ENCODE assay signal across 12 mouse cellular contexts in the genomic region with DNA sequence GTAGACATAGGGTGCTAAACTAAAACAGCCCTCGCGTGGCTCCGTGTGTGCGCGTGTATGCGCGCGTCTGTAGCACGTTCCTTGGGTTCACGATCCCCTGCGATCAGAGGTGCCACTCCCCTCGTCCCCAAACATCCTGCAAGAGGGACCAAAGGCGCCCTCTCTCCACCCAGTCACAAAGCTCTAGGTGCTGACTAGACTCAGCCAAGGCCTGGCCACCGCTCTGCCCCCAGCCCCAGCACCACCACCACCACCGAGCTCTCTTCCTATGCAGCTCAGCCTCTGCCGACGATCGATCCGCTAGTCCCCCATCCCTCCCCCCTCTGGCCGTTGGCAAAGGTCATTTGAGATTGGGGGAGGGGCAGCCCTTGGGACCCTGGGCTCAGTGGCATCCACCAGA. TPM values are rescaled to one million over a fixed set of nuclear protein-coding genes. Genes with fewer than 3 reads are reported as not detected.
A peak's percentile ranks its signal among the peaks of the same experiment; 100 is the strongest.
DNase-seq lines count a peak whose midpoint lies in the region; ATAC-seq and TF ChIP-seq lines count a peak whose summit lies in the region.
"Had no signal": no experiment of that assay in that cellular context is flagged by ENCODE, and none has a peak within 500 bp of the region (broad histone marks: within the 10 kb centered on the region; RNA-seq: fewer than 3 reads in every experiment).

No protein-coding gene starts in this region.

- DNase-seq in heart, adult 18-20 months, result no peak
- no peak for DNase-seq in hindbrain, embryonic 11.5 days (ENCODE audit: low spot score)
- no peak for DNase-seq in lung, postnatal 0 days (ENCODE audit: low spot score)
- DNase-seq in adrenal gland, adult 18-20 months (ENCODE audit: low spot score in 2 of 2), result no peak
- no peak for DNase-seq in heart, postnatal 25 days (ENCODE audit: low spot score)
- DNase-seq: layer of hippocampus, adult 9-11 months; right cerebral cortex, adult 18-20 months had no signal

- WGBS in heart, embryonic 12.5 days, result 2% methylated on average over 20 of the region's 20 CpGs
- WGBS in hindbrain, embryonic 11.5 days, result 2% methylated on average over 20 of the region's 20 CpGs
- 2% methylated on average over 20 of the region's 20 CpGs for WGBS in liver, embryonic 15.5 days (ENCODE audit: insufficient replicate concordance)
- 1% methylated on average over 20 of the region's 20 CpGs for WGBS in neural tube, embryonic 14.5 days
- WGBS in lung, postnatal 0 days, result 3% methylated on average over 20 of the region's 20 CpGs

- H3K4me2 ChIP-seq in heart, embryonic 12.5 days, result peak overlapping the region; percentile 83
- peak overlapping the region; percentile 12; the same call in 1 of the 2 replicates for H3K4me2 ChIP-seq in hindbrain, embryonic 11.5 days (replicated peaks; ENCODE audit: low read depth, low read length)
- H3K4me2 ChIP-seq in liver, embryonic 15.5 days, result peak overlapping the region; percentile 58
- H3K4me2 ChIP-seq in neural tube, embryonic 14.5 days (ENCODE audit: low read depth, low read length), result no peak overlapping the region; the same call in 1 of the 2 replicates
- no peak overlapping the region for H3K4me2 ChIP-seq in lung, postnatal 0 days (replicated peaks; ENCODE audit: low read depth, low read length)

- TF ChIP-seq CTCF in lung, postnatal 0 days (IDR thresholded peaks at IDR 0.05), result no peak

- TF ChIP-seq EP300 in lung, postnatal 0 days (IDR thresholded peaks at IDR 0.05), result no peak

- no peaks in the 10 kb centered on the region for H3K36me3 ChIP-seq in heart, embryonic 12.5 days
- no peaks in the 10 kb centered on the region for H3K36me3 ChIP-seq in hindbrain, embryonic 11.5 days (ENCODE audit: control insufficient read depth, insufficient read depth, low read length)
- no peaks in the 10 kb centered on the region for H3K36me3 ChIP-seq in liver, embryonic 15.5 days (replicated peaks)
- H3K36me3 ChIP-seq in neural tube, embryonic 14.5 days (ENCODE audit: control insufficient read depth, insufficient read depth, low read length), result no peaks in the 10 kb centered on the region
- no peaks in the 10 kb centered on the region for H3K36me3 ChIP-seq in lung, postnatal 0 days (ENCODE audit: insufficient read depth, low read length)

- intact Hi-C loops in heart, postnatal 25 days (cut with DNase I), result no loop called here

- no peak overlapping the region for H3K9ac ChIP-seq in heart, embryonic 12.5 days
- peak overlapping the region; percentile 51 for H3K9ac ChIP-seq in hindbrain, embryonic 11.5 days (ENCODE audit: low read depth, low read length)
- H3K9ac ChIP-seq in liver, embryonic 15.5 days, result no peak overlapping the region
- 0 out of 2 replicates have a peak overlapping the region, but pooled peaks have one; percentile 16 for H3K9ac ChIP-seq in neural tube, embryonic 14.5 days (replicated peaks; ENCODE audit: low read depth, low read length)
- H3K9ac ChIP-seq in lung, postnatal 0 days (replicated peaks; ENCODE audit: low read depth), result no peak overlapping the region
- H3K9ac ChIP-seq: lung, embryonic 14.5 days had no signal

- H3K27me3 ChIP-seq in heart, embryonic 12.5 days (replicated peaks), result peaks cover 99% of the 10 kb centered on the region
- peaks cover 98% of the 10 kb centered on the region for H3K27me3 ChIP-seq in hindbrain, embryonic 11.5 days (ENCODE audit: control insufficient read depth, insufficient read depth, low read length)
- peaks cover 100% of the 10 kb centered on the region for H3K27me3 ChIP-seq in liver, embryonic 15.5 days
- peaks cover 80% of the 10 kb centered on the region for H3K27me3 ChIP-seq in neural tube, embryonic 14.5 days (ENCODE audit: control insufficient read depth, insufficient read depth, low read length)
- H3K27me3 ChIP-seq in lung, postnatal 0 days (replicated peaks; ENCODE audit: insufficient read depth, low read length), result peaks cover 67% of the 10 kb centered on the region

- H3K9me3 ChIP-seq in heart, embryonic 12.5 days (replicated peaks), result no peaks in the 10 kb centered on the region
- H3K9me3 ChIP-seq in hindbrain, embryonic 11.5 days (ENCODE audit: control insufficient read depth, low read length), result no peaks in the 10 kb centered on the region
- H3K9me3 ChIP-seq in liver, embryonic 15.5 days (replicated peaks), result no peaks in the 10 kb centered on the region
- no peaks in the 10 kb centered on the region for H3K9me3 ChIP-seq in neural tube, embryonic 14.5 days (ENCODE audit: control insufficient read depth, low read length)
- no peaks in the 10 kb centered on the region for H3K9me3 ChIP-seq in lung, postnatal 0 days (ENCODE audit: low read length)

- peaks cover 28% of the 10 kb centered on the region for H3K4me1 ChIP-seq in heart, embryonic 12.5 days (replicated peaks)
- peaks cover 13% of the 10 kb centered on the region for H3K4me1 ChIP-seq in hindbrain, embryonic 11.5 days (replicated peaks; ENCODE audit: control insufficient read depth, insufficient read depth, low read length)
- H3K4me1 ChIP-seq in liver, embryonic 15.5 days (replicated peaks), result peaks cover 22% of the 10 kb centered on the region
- H3K4me1 ChIP-seq in neural tube, embryonic 14.5 days (ENCODE audit: control insufficient read depth, insufficient read depth, low read length), result 0 out of 2 replicates have a peak, but pooled peaks cover 9% of the 10 kb centered on the region
- H3K4me1 ChIP-seq in lung, postnatal 0 days (ENCODE audit: insufficient read depth, low read depth, low read length), result peaks cover 7% of the 10 kb centered on the region

- H3K27ac ChIP-seq in heart, embryonic 12.5 days (ENCODE audit: poor library complexity, severe bottlenecking), result no peak overlapping the region
- peak overlapping the region; percentile 58 for H3K27ac ChIP-seq in hindbrain, embryonic 11.5 days (ENCODE audit: low read depth, low read length)
- H3K27ac ChIP-seq in liver, embryonic 15.5 days (replicated peaks), result no peak overlapping the region
- H3K27ac ChIP-seq in neural tube, embryonic 14.5 days (ENCODE audit: low read depth, low read length), result no peak overlapping the region
- H3K27ac ChIP-seq in lung, postnatal 0 days (ENCODE audit: low read length), result no peak overlapping the region

- 0 out of 2 replicates have a peak overlapping the region, but pooled peaks have one; percentile 42 for H3K4me3 ChIP-seq in heart, embryonic 12.5 days
- peak overlapping the region; percentile 40 for H3K4me3 ChIP-seq in hindbrain, embryonic 11.5 days (ENCODE audit: low read depth, low read length)
- H3K4me3 ChIP-seq in liver, embryonic 15.5 days (replicated peaks), result no peak overlapping the region
- H3K4me3 ChIP-seq in neural tube, embryonic 14.5 days (ENCODE audit: low read depth, low read length), result peak overlapping the region; percentile 32
- no peak overlapping the region for H3K4me3 ChIP-seq in lung, postnatal 0 days (ENCODE audit: low read depth, low read length)

- no peak for ATAC-seq in heart, embryonic 12.5 days (ENCODE audit: insufficient number of reproducible peaks, low FRiP score)
- peak; percentile 26; the same call in 1 of the 2 replicates for ATAC-seq in hindbrain, embryonic 11.5 days (ENCODE audit: low FRiP score)
- ATAC-seq in liver, embryonic 15.5 days (ENCODE audit: insufficient read depth), result no peak
- ATAC-seq in neural tube, embryonic 14.5 days (ENCODE audit: low read depth), result no peak
- ATAC-seq in lung, postnatal 0 days, result no peak

RNA-seq across cellular contexts. Expression of gene Onecut3, which starts 1.8 kb away (rescaled TPM):
- not detected in 2 replicates for polyA plus RNA-seq in heart, embryonic 12.5 days (2016; fragmentation: Nextera tagmentation; extraction: Ambion mirVana)
- total RNA-seq in heart, adult 18-20 months (2021), result under 1 TPM in 1 of 2 experiments, not detected in 1; 0.05 TPM
- 2.1 and 3.5 TPM in 2 replicates for polyA plus RNA-seq in hindbrain, embryonic 11.5 days (2014; fragmentation: Nextera tagmentation; extraction: Ambion mirVana)
- polyA plus RNA-seq in liver, embryonic 15.5 days (2015; fragmentation: Nextera tagmentation; extraction: Ambion mirVana), result not detected in 2 replicates
- polyA plus RNA-seq in neural tube, embryonic 14.5 days (2014; fragmentation: Nextera tagmentation; extraction: Ambion mirVana), result 1.4 and 1.5 TPM in 2 replicates
- polyA plus RNA-seq in lung, postnatal 0 days (2015; fragmentation: Nextera tagmentation; extraction: Ambion mirVana), result not detected in 2 replicates
- not detected for total RNA-seq in adrenal gland, adult 18-20 months (2021)
- total RNA-seq in heart, postnatal 25 days (2021), result under 1 TPM in 1 of 2 experiments, not detected in 1; 0.05 TPM
- total RNA-seq: common myeloid progenitor, adult 5-6 weeks had no signal
- polyA plus RNA-seq: lung, embryonic 14.5 days had no signal

RNA-seq across cellular contexts. Expression of gene Atp8b3, which starts 42.5 kb away (rescaled TPM):
- 0.05 and 0.17 TPM in 2 replicates for polyA plus RNA-seq in heart, embryonic 12.5 days (2016; fragmentation: Nextera tagmentation; extraction: Ambion mirVana)
- total RNA-seq in heart, adult 18-20 months (2021), result not detected
- 0.86 and 0.95 TPM in 2 replicates for polyA plus RNA-seq in hindbrain, embryonic 11.5 days (2014; fragmentation: Nextera tagmentation; extraction: Ambion mirVana)
- 0.02 TPM in 1 of 2 replicates, not detected in the other for polyA plus RNA-seq in liver, embryonic 15.5 days (2015; fragmentation: Nextera tagmentation; extraction: Ambion mirVana)
- polyA plus RNA-seq in neural tube, embryonic 14.5 days (2014; fragmentation: Nextera tagmentation; extraction: Ambion mirVana), result 0.79 and 1.5 TPM in 2 replicates
- polyA plus RNA-seq in lung, postnatal 0 days (2015; fragmentation: Nextera tagmentation; extraction: Ambion mirVana), result 0.04 and 0.10 TPM in 2 replicates
- total RNA-seq in adrenal gland, adult 18-20 months (2021), result 1 to 10 TPM in 1 of 2 experiments, under 1 TPM in 1; 0.80 to 1.1 TPM
- not detected for total RNA-seq in heart, postnatal 25 days (2021)
- total RNA-seq: common myeloid progenitor, adult 5-6 weeks had no signal

Comparison
In these comparisons a context has a peak if more than half of its experiments do, and no peak if none do; other contexts are left out.
1. H3K4me2 ChIP-seq: peak in heart, embryonic 12.5 days (single experiment), hindbrain, embryonic 11.5 days (single experiment) and liver, embryonic 15.5 days (single experiment); none in neural tube, embryonic 14.5 days (single experiment) and lung, postnatal 0 days (single experiment).
2. H3K4me3 ChIP-seq: peak in heart, embryonic 12.5 days (single experiment), hindbrain, embryonic 11.5 days (single experiment) and neural tube, embryonic 14.5 days (single experiment); none in liver, embryonic 15.5 days (single experiment) and lung, postnatal 0 days (single experiment).
3. H3K9ac ChIP-seq: peak in hindbrain, embryonic 11.5 days (single experiment) and neural tube, embryonic 14.5 days (single experiment); none in heart, embryonic 12.5 days (single experiment), liver, embryonic 15.5 days (single experiment) and lung, postnatal 0 days (single experiment).